Mouse (Mus musculus): ENCODE results near the gene Lilra5. TPM values are rescaled to one million over a fixed set of nuclear protein-coding genes. Genes with fewer than 3 reads are reported as not detected.
A peak's percentile ranks its signal among the peaks of the same experiment; 100 is the strongest.
"Not testable (repeated sequence)": the region's sequence is repeated elsewhere in the genome, so short reads cannot be mapped to it uniquely, and the experiment has no call there.

Gene Lilra5
- polyA plus RNA-seq, 1 experiment, result 1.6 TPM

- peak; percentile 16 for DNase-seq
- TF ChIP-seq POLR2A (IDR thresholded peaks at IDR 0.05; ENCODE audit: low read depth, low read length), result no peak
- no peak for TF ChIP-seq CTCF (conservative IDR thresholded peaks at IDR 0.05; ENCODE audit: insufficient read depth, insufficient read length, low read depth, low read length)
- WGBS, result 66% methylated on average over 6 of the region's 6 CpGs
- Histone ChIP-seq H3K36me3 (ENCODE audit: control insufficient read depth, insufficient read depth, low read length) (no peaks in the 10 kb centered on the region), H3K27ac (ENCODE audit: insufficient read depth, low read depth, low read length) (no peak overlapping the region; the same call in 1 of the 2 replicates), H3K27me3 (replicated peaks; ENCODE audit: control insufficient read depth, insufficient read depth, low read length) (no peaks in the 10 kb centered on the region), H3K4me1 (ENCODE audit: control insufficient read depth, insufficient read depth, low read length) (no peaks in the 10 kb centered on the region), H3K4me3 (ENCODE audit: insufficient read depth, low read depth, low read length) (no peak overlapping the region)
Measured at GRCm38 (mm10) chr7:4239038-4239721, 1.6 kb downstream of the Lilra5 start.

DNA sequence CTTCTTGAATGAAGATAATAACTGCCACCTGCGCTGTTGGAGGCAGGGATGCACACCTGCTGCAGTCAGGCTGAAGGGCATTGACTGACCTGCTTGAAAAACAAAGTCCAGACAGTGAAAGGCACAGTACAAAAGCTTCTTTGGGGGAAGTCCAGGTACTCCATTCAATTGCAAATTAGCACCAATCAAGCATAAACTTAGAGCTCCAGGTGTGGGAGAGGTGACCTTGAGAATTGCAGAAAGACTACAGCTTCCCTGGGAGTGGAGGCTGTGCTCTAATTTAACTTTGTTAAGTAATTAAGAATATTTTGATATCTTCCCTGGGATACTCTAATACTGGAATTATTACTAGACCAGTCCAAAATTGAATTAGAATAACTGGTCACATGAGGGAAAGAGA lies 13.7 kb downstream of the Lilra5 start:
- WGBS, result 70% methylated on average over 1 of the region's 1 CpGs
- peak; percentile 31 for DNase-seq
- not testable (repeated sequence) for H3K27me3 ChIP-seq (replicated peaks; ENCODE audit: control insufficient read depth, insufficient read depth, low read length); H3K4me1 ChIP-seq (ENCODE audit: control insufficient read depth, insufficient read depth, low read length); H3K36me3 ChIP-seq (ENCODE audit: control insufficient read depth, insufficient read depth, low read length); H3K4me3 ChIP-seq (ENCODE audit: insufficient read depth, low read depth, low read length)
- peak overlapping the region; percentile 21 for H3K27ac ChIP-seq (ENCODE audit: insufficient read depth, low read depth, low read length)

- H3K27me3 ChIP-seq (replicated peaks; ENCODE audit: control insufficient read depth, insufficient read depth, low read length); H3K27ac ChIP-seq (ENCODE audit: insufficient read depth, low read depth, low read length); H3K4me3 ChIP-seq (ENCODE audit: insufficient read depth, low read depth, low read length); H3K36me3 ChIP-seq (ENCODE audit: control insufficient read depth, insufficient read depth, low read length); H3K4me1 ChIP-seq (ENCODE audit: control insufficient read depth, insufficient read depth, low read length); DNase-seq: not testable (repeated sequence)
- WGBS, result 0% methylated on average over 1 of the region's 1 CpGs
Measured at GRCm38 (mm10) chr7:4256060-4256459, 18.5 kb downstream of the Lilra5 start.

DNA sequence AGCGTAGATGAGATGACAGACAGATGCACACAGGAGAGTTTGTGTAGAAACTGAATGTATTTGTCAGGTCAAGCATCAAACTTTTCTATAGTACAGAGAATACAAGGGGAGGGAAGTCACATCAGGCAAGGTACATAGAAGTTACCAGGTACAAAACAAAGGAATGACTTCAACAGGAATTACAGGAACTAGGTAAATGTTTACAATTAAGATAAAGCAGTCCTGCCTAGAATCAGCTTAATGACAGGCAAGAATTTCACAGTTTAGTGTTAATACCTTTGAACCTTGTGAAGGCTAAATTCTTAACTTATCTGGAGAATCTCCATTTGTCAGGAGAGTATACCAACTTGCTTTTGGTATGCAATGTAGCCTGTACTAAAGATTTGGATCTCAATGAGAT lies 23.0 kb downstream of the Lilra5 start:
- H3K4me1 ChIP-seq (ENCODE audit: control insufficient read depth, insufficient read depth, low read length); H3K4me3 ChIP-seq (ENCODE audit: insufficient read depth, low read depth, low read length); H3K27me3 ChIP-seq (replicated peaks; ENCODE audit: control insufficient read depth, insufficient read depth, low read length); DNase-seq; H3K36me3 ChIP-seq (ENCODE audit: control insufficient read depth, insufficient read depth, low read length); H3K27ac ChIP-seq (ENCODE audit: insufficient read depth, low read depth, low read length): not testable (repeated sequence)
- 94% methylated on average over 1 of the region's 1 CpGs for WGBS

DNA sequence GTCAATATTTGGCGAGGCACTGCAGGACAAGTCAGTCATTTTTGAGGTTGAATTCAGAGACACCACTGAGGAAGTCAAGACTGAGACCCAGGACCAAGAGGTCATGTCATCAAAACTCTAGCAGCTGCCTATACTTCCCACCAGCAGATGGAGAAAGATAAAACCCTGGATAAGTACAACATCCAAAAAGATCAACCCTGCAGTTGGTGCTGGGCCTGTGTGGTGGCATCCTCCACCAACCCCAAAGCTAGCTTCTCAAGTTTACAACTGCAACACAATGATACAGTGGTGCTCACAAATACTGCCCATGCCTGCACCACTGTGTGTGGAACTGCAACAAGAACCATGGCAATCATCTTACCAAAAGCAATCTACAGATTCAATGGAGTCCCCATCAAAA lies 34.6 kb downstream of the Lilra5 start:
- not testable (repeated sequence) for H3K4me3 ChIP-seq (ENCODE audit: insufficient read depth, low read depth, low read length); H3K27ac ChIP-seq (ENCODE audit: insufficient read depth, low read depth, low read length)
- WGBS, result 58% methylated on average over 1 of the region's 1 CpGs

GRCm38 (mm10) chr7:4273874-4274273 lies 36.3 kb downstream of the Lilra5 start:
- peak; percentile 3 for DNase-seq
- not testable (repeated sequence) for H3K4me1 ChIP-seq (ENCODE audit: control insufficient read depth, insufficient read depth, low read length); H3K27me3 ChIP-seq (replicated peaks; ENCODE audit: control insufficient read depth, insufficient read depth, low read length); H3K4me3 ChIP-seq (ENCODE audit: insufficient read depth, low read depth, low read length); H3K36me3 ChIP-seq (ENCODE audit: control insufficient read depth, insufficient read depth, low read length); H3K27ac ChIP-seq (ENCODE audit: insufficient read depth, low read depth, low read length)
- WGBS, result 53% methylated on average over 2 of the region's 2 CpGs

More for the DNA sequence above, 34.6 kb downstream of the Lilra5 start:
- not testable (repeated sequence) for H3K36me3 ChIP-seq (ENCODE audit: control insufficient read depth, insufficient read depth, low read length); H3K4me1 ChIP-seq (ENCODE audit: control insufficient read depth, insufficient read depth, low read length); DNase-seq; H3K27me3 ChIP-seq (replicated peaks; ENCODE audit: control insufficient read depth, insufficient read depth, low read length)

DNA sequence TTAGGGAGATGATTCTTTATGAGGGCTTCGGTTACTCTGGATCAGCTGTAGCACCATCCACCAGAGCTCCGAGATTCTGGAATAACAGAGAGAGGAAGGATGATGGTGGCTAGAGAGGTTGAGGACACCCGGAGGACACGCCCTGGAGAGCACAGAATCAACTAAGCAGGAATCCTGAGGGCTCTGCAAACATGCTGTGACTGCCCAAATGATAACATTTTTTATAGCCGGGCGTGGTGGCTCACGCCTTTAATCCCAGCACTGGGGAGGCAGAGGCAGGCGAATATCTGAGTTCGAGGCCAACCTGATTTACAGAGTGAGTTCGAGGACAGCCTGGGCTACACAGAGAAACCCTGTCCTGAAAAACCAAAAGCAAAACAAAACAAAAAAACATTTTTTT lies 37.9 kb downstream of the Lilra5 start:
- WGBS, result 89% methylated on average over 10 of the region's 10 CpGs
- not testable (repeated sequence) for H3K27ac ChIP-seq (ENCODE audit: insufficient read depth, low read depth, low read length); DNase-seq; H3K4me1 ChIP-seq (ENCODE audit: control insufficient read depth, insufficient read depth, low read length); H3K27me3 ChIP-seq (replicated peaks; ENCODE audit: control insufficient read depth, insufficient read depth, low read length); H3K36me3 ChIP-seq (ENCODE audit: control insufficient read depth, insufficient read depth, low read length); H3K4me3 ChIP-seq (ENCODE audit: insufficient read depth, low read depth, low read length)

GRCm38 (mm10) chr7:4292638-4293037 lies 55.1 kb downstream of the Lilra5 start:
- no peaks in the 10 kb centered on the region for H3K36me3 ChIP-seq (ENCODE audit: control insufficient read depth, insufficient read depth, low read length)
- H3K4me1 ChIP-seq (ENCODE audit: control insufficient read depth, insufficient read depth, low read length), result no peaks in the 10 kb centered on the region
- H3K27me3 ChIP-seq (replicated peaks; ENCODE audit: control insufficient read depth, insufficient read depth, low read length), result no peaks in the 10 kb centered on the region
- WGBS, result 81% methylated on average over 5 of the region's 5 CpGs
- no peak overlapping the region for H3K4me3 ChIP-seq (ENCODE audit: insufficient read depth, low read depth, low read length)
- no peak for TF ChIP-seq CTCF (conservative IDR thresholded peaks at IDR 0.05; ENCODE audit: insufficient read depth, insufficient read length, low read depth, low read length)
- no peak for TF ChIP-seq POLR2A (IDR thresholded peaks at IDR 0.05; ENCODE audit: low read depth, low read length)
- H3K27ac ChIP-seq (ENCODE audit: insufficient read depth, low read depth, low read length), result no peak overlapping the region
- no peak for DNase-seq

Other genes with a start within 250 kb of the Lilra5 start
- gene Lair1, start 174.6 kb upstream of the Lilra5 start, polyA plus RNA-seq (2012; rRNA removed), result 1.6 and 1.9 TPM in 2 replicates
- gene Ttyh1, start 118.3 kb upstream of the Lilra5 start, polyA plus RNA-seq (2012; rRNA removed), result 2.8 and 7.4 TPM in 2 replicates
- gene Leng8, start 100.7 kb upstream of the Lilra5 start, polyA plus RNA-seq (2012; rRNA removed), result 225 and 407 TPM in 2 replicates
- gene Leng9, start 87.4 kb upstream of the Lilra5 start, polyA plus RNA-seq (2012; rRNA removed), result 5.3 and 6.2 TPM in 2 replicates
- 23.5 and 32.1 TPM in 2 replicates for gene Cdc42ep5, start 72.9 kb upstream of the Lilra5 start, polyA plus RNA-seq (2012; rRNA removed)
- 0.29 and 0.52 TPM in 2 replicates for gene Ncr1, start 100.0 kb downstream of the Lilra5 start, polyA plus RNA-seq (2012; rRNA removed)
- 0.02 TPM in 1 of 2 replicates, not detected in the other for gene Gp6, start 160.0 kb downstream of the Lilra5 start, polyA plus RNA-seq (2012; rRNA removed)
- 21.0 and 23.8 TPM in 2 replicates for gene Rdh13, start 207.9 kb downstream of the Lilra5 start, polyA plus RNA-seq (2012; rRNA removed)
- gene Eps8l1, start 222.9 kb downstream of the Lilra5 start, polyA plus RNA-seq (2012; rRNA removed), result 10.6 and 12.7 TPM in 2 replicates